Mouse (Mus musculus): ENCODE measurements around the gene Dmd. TPM values are rescaled to one million over a fixed set of nuclear protein-coding genes. Genes with fewer than 3 reads are reported as not detected.
A peak's percentile ranks its signal among the peaks of the same experiment; 100 is the strongest.

The Dmd gene
- total and polyA plus RNA-seq, 3 experiments: 20.8 to 79.1 (median 68.9) TPM

GRCm38 (mm10) chrX:85077605-85078004 lies 2128.9 kb downstream of the Dmd start:
- 75% methylated on average over 1 of the region's 1 CpGs for WGBS
- no peaks in the 10 kb centered on the region; the same call in 1 of the 2 replicates for H3K36me3 ChIP-seq (ENCODE audit: control insufficient read depth, insufficient read depth, low read length)
- no peak overlapping the region for H3K4me3 ChIP-seq
- H3K9ac ChIP-seq (ENCODE audit: low read depth, low read length): no peak overlapping the region
- H3K27me3 ChIP-seq (ENCODE audit: control insufficient read depth, insufficient read depth, low read length): no peaks in the 10 kb centered on the region
- no peak for TF ChIP-seq POLR2A (IDR thresholded peaks at IDR 0.05; ENCODE audit: insufficient read depth, low read depth, low read length)
- TF ChIP-seq EP300 (IDR thresholded peaks at IDR 0.05; ENCODE audit: insufficient read depth, low read depth, low read length): no peak
- TF ChIP-seq CTCF (IDR thresholded peaks at IDR 0.05): no peak
- H3K27ac ChIP-seq: no peak overlapping the region
- intact Hi-C loops (cut with DNase I): no loop called here
- no peak for DNase-seq
- H3K4me1 ChIP-seq (ENCODE audit: control insufficient read depth, insufficient read depth, low read length): no peaks in the 10 kb centered on the region; the same call in 1 of the 2 replicates
- H3K79me2 ChIP-seq (replicated peaks; ENCODE audit: control insufficient read depth, insufficient read depth, low read length): no peaks in the 10 kb centered on the region

DNA sequence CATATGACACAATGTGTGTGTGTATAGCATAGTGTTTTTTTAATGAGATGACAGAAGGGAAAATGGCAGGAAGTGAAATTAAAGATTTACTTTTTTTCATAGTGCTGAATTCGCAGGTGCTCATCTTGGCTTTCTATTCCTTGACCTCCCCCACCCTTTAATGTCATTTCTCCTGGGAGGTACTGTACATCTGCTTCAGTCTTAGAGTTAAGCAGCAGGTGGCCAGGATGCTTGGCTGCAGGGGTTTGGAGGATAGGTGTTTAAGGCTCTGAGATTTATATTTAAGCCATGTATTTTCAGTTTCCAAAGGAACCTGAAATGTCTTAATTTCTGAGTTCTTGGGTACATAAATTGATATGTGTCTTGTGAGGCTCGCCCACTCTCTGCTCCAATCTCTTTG lies 2130.5 kb downstream of the Dmd start:
- no peak for TF ChIP-seq POLR2A (IDR thresholded peaks at IDR 0.05; ENCODE audit: insufficient read depth, low read depth, low read length)
- TF ChIP-seq CTCF (IDR thresholded peaks at IDR 0.05): no peak
- no peak for TF ChIP-seq EP300 (IDR thresholded peaks at IDR 0.05; ENCODE audit: insufficient read depth, low read depth, low read length)
- Histone ChIP-seq H3K27me3 (ENCODE audit: control insufficient read depth, insufficient read depth, low read length) (no peaks in the 10 kb centered on the region), H3K27ac (no peak overlapping the region), H3K36me3 (ENCODE audit: control insufficient read depth, insufficient read depth, low read length) (no peaks in the 10 kb centered on the region; the same call in 1 of the 2 replicates), H3K9ac (ENCODE audit: low read depth, low read length) (no peak overlapping the region), H3K4me1 (ENCODE audit: control insufficient read depth, insufficient read depth, low read length) (no peaks in the 10 kb centered on the region; the same call in 1 of the 2 replicates), H3K4me3 (no peak overlapping the region), H3K79me2 (replicated peaks; ENCODE audit: control insufficient read depth, insufficient read depth, low read length) (no peaks in the 10 kb centered on the region)
- intact Hi-C loops (cut with DNase I): no loop called here
- DNase-seq: no peak
- 55% methylated on average over 2 of the region's 2 CpGs for WGBS

DNA sequence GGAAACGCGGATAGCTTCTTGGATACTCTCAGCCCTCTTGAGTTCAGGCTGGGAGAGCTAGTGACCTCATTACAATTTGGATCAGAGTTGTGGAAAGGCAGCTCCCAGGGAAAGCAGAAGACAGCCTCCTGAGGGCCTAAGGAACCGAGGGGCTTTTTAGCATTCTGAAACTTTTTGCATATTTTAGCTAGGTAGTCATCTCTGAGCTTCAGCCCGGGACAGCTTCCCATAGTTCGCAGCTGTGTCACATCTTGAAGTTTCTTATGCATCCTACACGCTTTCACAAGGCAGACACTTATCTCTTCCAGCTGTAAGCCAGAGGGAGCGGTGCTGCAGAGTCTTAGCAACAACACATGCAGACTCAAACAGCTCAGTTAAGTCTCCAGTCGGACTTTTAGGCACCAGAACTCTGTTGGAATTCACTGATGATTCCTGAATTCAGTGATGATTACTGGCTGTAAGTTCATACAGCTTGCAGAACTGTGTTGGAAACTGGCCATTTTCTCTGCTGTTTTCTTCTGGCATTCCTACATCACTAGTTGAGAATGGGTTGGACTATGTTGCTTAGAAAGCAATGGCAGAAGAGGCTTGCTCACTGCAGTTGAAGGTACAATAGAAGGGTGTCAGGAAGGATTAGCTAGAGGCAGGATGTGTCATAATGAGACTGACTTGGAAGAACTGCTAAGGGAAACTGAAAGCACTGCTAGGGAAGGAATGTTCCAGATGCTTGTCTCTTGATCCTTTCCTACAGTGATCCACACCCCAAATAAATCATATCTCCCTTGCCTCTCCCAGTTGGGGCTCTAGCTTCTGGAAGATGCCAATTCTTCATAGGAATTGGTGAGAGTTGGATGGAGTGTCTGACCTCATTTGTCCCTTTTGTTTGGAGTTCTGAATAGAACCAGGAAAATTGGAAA lies 2135.8 kb downstream of the Dmd start:
- DNase-seq: peak; percentile 39 to 54
- Histone ChIP-seq H3K27me3 (ENCODE audit: control insufficient read depth, insufficient read depth, low read length) (no peaks in the 10 kb centered on the region), H3K36me3 (ENCODE audit: control insufficient read depth, insufficient read depth, low read length) (no peaks in the 10 kb centered on the region), H3K4me1 (ENCODE audit: control insufficient read depth, insufficient read depth, low read length) (peaks cover 2% of the 10 kb centered on the region), H3K9ac (ENCODE audit: low read depth, low read length) (no peak overlapping the region), H3K4me3 (no peak overlapping the region), H3K79me2 (replicated peaks; ENCODE audit: control insufficient read depth, insufficient read depth, low read length) (no peaks in the 10 kb centered on the region), H3K27ac (peak overlapping the region; percentile 52)
- intact Hi-C loops (cut with DNase I): no loop called here
- 43% methylated on average over 8 of the region's 8 CpGs for WGBS
- no peak for TF ChIP-seq CTCF (IDR thresholded peaks at IDR 0.05)
- no peak for TF ChIP-seq EP300 (IDR thresholded peaks at IDR 0.05; ENCODE audit: insufficient read depth, low read depth, low read length)
- no peak for TF ChIP-seq POLR2A (IDR thresholded peaks at IDR 0.05; ENCODE audit: insufficient read depth, low read depth, low read length)

- WGBS: 47% methylated on average over 7 of the region's 7 CpGs
- Histone ChIP-seq H3K79me2 (replicated peaks; ENCODE audit: control insufficient read depth, insufficient read depth, low read length) (no peaks in the 10 kb centered on the region), H3K27ac (no peak overlapping the region), H3K27me3 (ENCODE audit: control insufficient read depth, insufficient read depth, low read length) (no peaks in the 10 kb centered on the region), H3K9ac (ENCODE audit: low read depth, low read length) (no peak overlapping the region), H3K4me3 (no peak overlapping the region), H3K4me1 (ENCODE audit: control insufficient read depth, insufficient read depth, low read length) (no peaks in the 10 kb centered on the region), H3K36me3 (ENCODE audit: control insufficient read depth, insufficient read depth, low read length) (no peaks in the 10 kb centered on the region)
- no peak for DNase-seq
- TF ChIP-seq POLR2A (IDR thresholded peaks at IDR 0.05; ENCODE audit: insufficient read depth, low read depth, low read length): no peak
- TF ChIP-seq CTCF (IDR thresholded peaks at IDR 0.05): no peak
- no peak for TF ChIP-seq EP300 (IDR thresholded peaks at IDR 0.05; ENCODE audit: insufficient read depth, low read depth, low read length)
- intact Hi-C loops (cut with DNase I): no loop called here
Observed at GRCm38 (mm10) chrX:85089506-85089905, 2140.8 kb downstream of the Dmd start.

GRCm38 (mm10) chrX:85093354-85093753 lies 2144.7 kb downstream of the Dmd start:
- Histone ChIP-seq H3K9ac (ENCODE audit: low read depth, low read length) (no peak overlapping the region), H3K4me1 (ENCODE audit: control insufficient read depth, insufficient read depth, low read length) (no peaks in the 10 kb centered on the region), H3K79me2 (replicated peaks; ENCODE audit: control insufficient read depth, insufficient read depth, low read length) (no peaks in the 10 kb centered on the region), H3K27ac (no peak overlapping the region), H3K4me3 (no peak overlapping the region), H3K36me3 (ENCODE audit: control insufficient read depth, insufficient read depth, low read length) (no peaks in the 10 kb centered on the region), H3K27me3 (ENCODE audit: control insufficient read depth, insufficient read depth, low read length) (no peaks in the 10 kb centered on the region)
- TF ChIP-seq CTCF (IDR thresholded peaks at IDR 0.05): no peak
- no peak for TF ChIP-seq POLR2A (IDR thresholded peaks at IDR 0.05; ENCODE audit: insufficient read depth, low read depth, low read length)
- TF ChIP-seq EP300 (IDR thresholded peaks at IDR 0.05; ENCODE audit: insufficient read depth, low read depth, low read length): no peak
- intact Hi-C loops (cut with DNase I): no loop called here
- no peak for DNase-seq

DNA sequence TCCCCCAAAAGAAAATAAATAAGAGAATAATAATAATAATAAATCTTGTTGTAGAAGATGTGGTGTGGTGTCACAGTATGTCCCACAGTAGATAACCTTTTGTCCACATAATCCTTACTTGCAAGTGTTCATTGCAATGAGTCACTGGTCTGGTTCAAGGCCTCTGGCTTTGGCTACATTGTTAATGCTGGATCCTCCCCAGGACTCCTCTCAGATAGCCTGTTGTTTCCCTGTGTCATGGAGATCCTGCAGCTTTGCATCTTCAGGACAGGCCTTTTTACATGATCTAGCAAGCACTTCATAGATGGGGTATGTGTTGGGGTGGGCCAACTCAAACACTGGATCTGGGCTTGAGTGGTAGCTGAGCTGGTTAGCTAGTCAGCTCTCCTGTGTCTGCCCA lies 2150.0 kb downstream of the Dmd start:
- Histone ChIP-seq H3K4me1 (ENCODE audit: control insufficient read depth, insufficient read depth, low read length) (no peaks in the 10 kb centered on the region), H3K4me3 (no peak overlapping the region), H3K9ac (ENCODE audit: low read depth, low read length) (no peak overlapping the region), H3K27me3 (ENCODE audit: control insufficient read depth, insufficient read depth, low read length) (no peaks in the 10 kb centered on the region), H3K79me2 (replicated peaks; ENCODE audit: control insufficient read depth, insufficient read depth, low read length) (no peaks in the 10 kb centered on the region), H3K27ac (no peak overlapping the region), H3K36me3 (ENCODE audit: control insufficient read depth, insufficient read depth, low read length) (no peaks in the 10 kb centered on the region)
- intact Hi-C loops (cut with DNase I): no loop called here
- TF ChIP-seq POLR2A (IDR thresholded peaks at IDR 0.05; ENCODE audit: insufficient read depth, low read depth, low read length) (no peak), EP300 (IDR thresholded peaks at IDR 0.05; ENCODE audit: insufficient read depth, low read depth, low read length) (no peak), CTCF (IDR thresholded peaks at IDR 0.05) (no peak)
- DNase-seq: no peak
